Mouse (Mus musculus) cerebellum, adult 2 months (tissue): ENCODE measurements at regions not wholly inside any gene's neighbourhood (a gene's known extent, or its start where the extent isn't known, plus 50 kb on each side); places are given as distances from the start of the nearest gene placed in this dataset.

ENCODE experiments used
- DNase-seq, 2 experiments: peaks; one replicate each; pipeline ENCODE4 v3.0.0; 2021
- H3K27ac ChIP-seq: fragments of 200-500 bp; 2 replicates; pipeline ENCODE4 v1.5.1; 2012; ENCODE audit warnings: low read length, control low read depth, inconsistent platforms; ENCODE audit not compliant: insufficient read depth
- H3K27me3 ChIP-seq: fragments of 200-500 bp; 2 replicates; pipeline ENCODE4 v1.6.1; 2012; ENCODE audit warnings: inconsistent platforms, mild to moderate bottlenecking, low read length, moderate library complexity; ENCODE audit not compliant: control insufficient read depth, insufficient read depth
- H3K4me1 ChIP-seq: fragments of 200-500 bp; 2 replicates; pipeline ENCODE4 v1.6.1; 2011; ENCODE audit warnings: low read length; ENCODE audit not compliant: control insufficient read depth, insufficient read depth
- H3K4me3 ChIP-seq: fragments of 200-500 bp; replicated peaks from 2 replicates; pipeline ENCODE3; 2011; ENCODE audit warnings: mild to moderate bottlenecking, low read depth, low read length, control low read depth; ENCODE audit not compliant: insufficient read depth
- CTCF ChIP-seq: fragments of 200-500 bp; IDR thresholded peaks from 2 replicates; pipeline ENCODE4 v1.5.1; 2011; ENCODE audit warnings: low read depth, mild to moderate bottlenecking, control low read depth, low read length, moderate library complexity, borderline replicate concordance; ENCODE audit not compliant: insufficient read depth
- POLR2A ChIP-seq: fragments of 200-500 bp; IDR thresholded peaks from 2 replicates; pipeline ENCODE4 v1.6.1; 2011; ENCODE audit warnings: low read length, control low read depth, borderline replicate concordance; ENCODE audit not compliant: insufficient read depth
- WGBS: fragments of 180-500 bp; shearing (Covaris S2); methylation state at CpG from one replicate; pipeline ENCODE4 v1.1.7; 2018; 5-methylcytosine and 5-hydroxymethylcytosine counted together

DNA sequence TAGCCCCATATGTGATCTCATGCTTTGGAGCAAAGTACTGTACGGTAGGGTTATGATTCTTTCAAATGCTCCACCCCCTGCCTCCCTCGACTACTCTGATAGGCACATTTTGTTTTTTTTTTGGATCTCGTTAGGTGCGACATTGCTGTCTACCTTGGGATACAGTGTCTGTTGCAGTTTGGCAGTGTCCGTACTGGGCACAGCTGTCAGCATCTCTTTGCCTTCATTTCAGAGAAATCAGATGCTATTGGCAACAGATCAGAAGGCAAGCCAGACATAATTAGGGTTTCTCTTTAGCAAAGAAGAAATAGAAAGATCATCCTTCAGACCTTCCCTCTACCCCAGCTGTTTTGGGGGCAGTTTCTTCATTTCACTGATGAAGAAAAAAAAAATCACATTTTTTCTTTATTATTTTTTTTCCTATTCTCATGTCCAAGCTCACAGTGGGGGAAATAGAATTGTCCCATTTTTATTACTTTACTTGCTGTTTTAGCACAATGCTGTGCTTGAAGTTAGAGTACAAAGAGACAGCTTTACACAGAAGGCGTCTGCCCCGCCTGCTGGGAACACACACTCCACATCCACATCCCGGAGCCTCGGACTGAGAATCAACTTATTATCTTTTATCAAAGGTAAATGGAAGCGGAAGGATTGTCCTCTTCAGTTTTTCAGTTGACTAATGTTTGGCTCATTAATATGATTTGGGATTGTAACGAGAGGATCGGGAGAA lies 420.8 kb upstream of the Got2 start:
- no peak for TF ChIP-seq POLR2A
- no peaks in the 10 kb centered on the region for H3K27me3 ChIP-seq
- H3K4me1 ChIP-seq = no peaks in the 10 kb centered on the region
- DNase-seq = no peak
- H3K4me3 ChIP-seq = no peak overlapping the region
- no peak overlapping the region for H3K27ac ChIP-seq
- WGBS = 27% methylated on average over 12 of the region's 12 CpGs

DNA sequence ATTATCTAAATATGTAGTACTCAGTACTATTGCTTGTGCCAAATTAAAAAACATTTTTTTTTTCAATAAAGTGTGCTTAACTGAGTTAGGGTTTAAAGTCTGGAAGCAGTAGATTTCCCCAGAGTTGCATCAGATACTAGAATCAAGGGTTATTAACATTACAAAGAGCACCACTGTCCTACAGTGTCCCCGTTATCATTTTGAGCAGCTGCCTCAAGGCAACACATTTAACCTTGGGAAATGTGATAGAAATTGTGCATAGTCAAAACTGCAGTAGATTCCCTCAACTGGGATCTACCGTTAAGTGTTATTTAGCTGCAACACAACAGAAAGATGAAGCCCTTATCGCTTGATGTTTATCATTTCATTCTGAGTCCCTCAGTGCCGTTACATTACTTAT lies 408.3 kb upstream of the Got2 start:
- no peaks in the 10 kb centered on the region for H3K27me3 ChIP-seq
- no peak for TF ChIP-seq CTCF
- TF ChIP-seq POLR2A = no peak
- H3K27ac ChIP-seq = no peak overlapping the region
- WGBS = 84% methylated on average over 4 of the region's 4 CpGs
- DNase-seq = no peak
- no peak overlapping the region for H3K4me3 ChIP-seq
- H3K4me1 ChIP-seq = no peaks in the 10 kb centered on the region

GRCm38 (mm10) chr8:96290740-96291139 lies 402.4 kb upstream of the Got2 start:
- no peak overlapping the region for H3K27ac ChIP-seq
- DNase-seq = no peak
- no peak for TF ChIP-seq CTCF
- no peak for TF ChIP-seq POLR2A
- H3K4me1 ChIP-seq = no peaks in the 10 kb centered on the region
- H3K4me3 ChIP-seq = no peak overlapping the region
- H3K27me3 ChIP-seq = no peaks in the 10 kb centered on the region; the same call in 1 of the 2 replicates

DNA sequence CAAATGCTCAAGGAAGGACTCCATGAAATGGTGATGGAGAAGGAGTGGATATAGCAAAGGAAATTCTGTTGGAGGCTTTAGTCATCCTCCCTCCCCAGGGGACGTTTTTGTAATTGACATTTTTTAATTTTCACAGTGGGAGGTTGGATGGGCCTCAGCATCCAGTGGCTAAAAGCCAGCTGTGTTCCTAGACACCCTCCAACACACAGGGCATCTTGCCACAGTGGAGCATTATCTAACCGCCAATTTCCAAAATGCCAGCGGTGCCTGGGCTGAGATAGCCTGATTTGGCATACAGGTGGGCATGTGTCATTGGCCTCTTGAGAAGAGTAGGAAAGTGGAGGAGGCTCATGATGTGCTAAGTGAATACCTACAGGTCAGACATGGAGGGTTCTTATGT lies 401.2 kb upstream of the Got2 start:
- H3K27me3 ChIP-seq = no peaks in the 10 kb centered on the region; the same call in 1 of the 2 replicates
- no peak overlapping the region for H3K27ac ChIP-seq
- no peak for DNase-seq
- H3K4me1 ChIP-seq = no peaks in the 10 kb centered on the region
- 14% methylated on average over 3 of the region's 3 CpGs for WGBS
- no peak overlapping the region for H3K4me3 ChIP-seq
- no peak for TF ChIP-seq POLR2A

GRCm38 (mm10) chr8:96288525-96288924 lies 400.2 kb upstream of the Got2 start:
- WGBS = 43% methylated on average over 3 of the region's 3 CpGs
- no peak overlapping the region for H3K27ac ChIP-seq
- TF ChIP-seq POLR2A (no peak), CTCF (no peak)
- H3K4me3 ChIP-seq = no peak overlapping the region
- H3K27me3 ChIP-seq = no peaks in the 10 kb centered on the region; the same call in 1 of the 2 replicates
- H3K4me1 ChIP-seq = no peaks in the 10 kb centered on the region
- DNase-seq = no peak

GRCm38 (mm10) chr8:96277479-96278138 lies 389.3 kb upstream of the Got2 start:
- DNase-seq = no peak
- Histone ChIP-seq H3K27ac (no peak overlapping the region), H3K4me3 (no peak overlapping the region), H3K4me1 (no peaks in the 10 kb centered on the region), H3K27me3 (no peaks in the 10 kb centered on the region)
- no peak for TF ChIP-seq CTCF
- TF ChIP-seq POLR2A = no peak
- whole genome bisulfite sequencing = 56% methylated on average over 4 of the region's 4 CpGs

DNA sequence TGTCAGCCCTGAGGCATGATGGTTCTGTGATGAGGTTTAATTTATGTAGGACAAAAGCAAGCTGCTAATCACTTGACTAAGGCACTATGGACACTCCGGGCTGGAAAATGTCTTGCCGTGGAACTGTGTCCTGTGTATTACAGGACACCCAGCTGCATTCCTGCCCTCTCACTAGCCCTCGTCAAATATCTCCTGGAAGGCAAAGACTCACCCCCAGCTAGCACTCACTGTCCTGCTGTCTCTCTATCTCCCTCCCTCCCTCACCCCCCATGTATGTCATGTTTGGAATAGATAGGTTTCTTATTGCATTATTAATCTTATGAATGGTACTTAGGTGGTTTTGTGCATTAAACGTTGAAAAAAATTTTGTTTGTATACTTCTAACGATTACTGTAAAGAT lies 388.7 kb upstream of the Got2 start:
- Histone ChIP-seq H3K27me3 (no peaks in the 10 kb centered on the region), H3K4me1 (no peaks in the 10 kb centered on the region), H3K4me3 (no peak overlapping the region), H3K27ac (no peak overlapping the region)
- DNase-seq = no peak
- WGBS = 62% methylated on average over 5 of the region's 5 CpGs
- TF ChIP-seq POLR2A (no peak), CTCF (no peak)

DNA sequence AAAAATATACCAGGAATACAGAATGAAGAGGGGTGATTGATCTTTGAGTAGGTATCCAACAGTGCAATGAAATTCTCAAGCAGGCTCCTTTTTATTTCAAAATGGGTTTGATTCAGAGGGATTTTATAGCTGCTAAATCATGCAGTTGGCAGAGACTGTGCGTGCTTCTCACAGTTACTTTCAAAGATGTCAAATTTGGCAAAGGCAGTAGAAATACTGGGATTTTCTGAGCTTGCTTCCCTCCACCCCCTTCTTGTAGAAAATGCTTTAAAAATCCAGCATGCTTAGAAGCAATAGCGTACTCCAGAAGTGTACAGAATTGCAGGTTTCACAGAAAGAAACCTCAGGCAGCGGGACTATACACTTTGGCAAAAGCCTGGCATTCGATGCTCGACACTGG lies 367.9 kb upstream of the Got2 start:
- TF ChIP-seq CTCF (no peak), POLR2A (no peak)
- Histone ChIP-seq H3K27me3 (no peaks in the 10 kb centered on the region), H3K27ac (no peak overlapping the region), H3K4me1 (no peaks in the 10 kb centered on the region), H3K4me3 (no peak overlapping the region)
- DNase-seq = no peak
- WGBS = 68% methylated on average over 5 of the region's 5 CpGs
